Mouse (Mus musculus): ENCODE measurements around the gene Trp53bp2. TPM values are rescaled to one million over a fixed set of nuclear protein-coding genes. Genes with fewer than 3 reads are reported as not detected.

The Trp53bp2 gene
- total RNA-seq, 2 experiments from 2014 or later, result 9.1 to 10.7 TPM

GRCm38 (mm10) chr1:182406621-182407020 lies 2.4 kb upstream of the Trp53bp2 start:
- DNase-seq (ENCODE audit: low spot score), result no peak

DNA sequence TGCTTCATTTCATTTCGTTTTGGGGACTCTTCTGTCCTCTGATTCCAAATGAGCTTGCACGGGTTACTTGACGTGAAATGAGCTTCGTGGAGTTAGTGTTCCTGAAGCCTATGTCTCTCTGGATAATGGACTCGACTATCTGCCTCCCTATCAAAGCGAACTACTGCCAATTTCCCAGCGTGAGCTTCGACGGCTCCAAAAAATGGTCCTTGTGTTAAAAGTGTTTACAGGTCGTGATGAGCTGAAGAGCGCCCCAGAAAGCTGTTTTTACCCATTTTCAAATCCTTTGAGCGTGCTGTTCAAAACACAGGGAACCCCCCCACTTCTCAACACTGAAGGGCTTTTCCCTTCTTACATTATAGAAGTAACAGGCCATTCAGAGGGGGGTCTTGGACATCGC lies 729 bp upstream of the Trp53bp2 start:
- no peak for DNase-seq (ENCODE audit: low spot score)

- peak; percentile 36 for DNase-seq (ENCODE audit: low spot score)
Observed at GRCm38 (mm10) chr1:182409401-182410173, 615 bp downstream of the Trp53bp2 start.

DNA sequence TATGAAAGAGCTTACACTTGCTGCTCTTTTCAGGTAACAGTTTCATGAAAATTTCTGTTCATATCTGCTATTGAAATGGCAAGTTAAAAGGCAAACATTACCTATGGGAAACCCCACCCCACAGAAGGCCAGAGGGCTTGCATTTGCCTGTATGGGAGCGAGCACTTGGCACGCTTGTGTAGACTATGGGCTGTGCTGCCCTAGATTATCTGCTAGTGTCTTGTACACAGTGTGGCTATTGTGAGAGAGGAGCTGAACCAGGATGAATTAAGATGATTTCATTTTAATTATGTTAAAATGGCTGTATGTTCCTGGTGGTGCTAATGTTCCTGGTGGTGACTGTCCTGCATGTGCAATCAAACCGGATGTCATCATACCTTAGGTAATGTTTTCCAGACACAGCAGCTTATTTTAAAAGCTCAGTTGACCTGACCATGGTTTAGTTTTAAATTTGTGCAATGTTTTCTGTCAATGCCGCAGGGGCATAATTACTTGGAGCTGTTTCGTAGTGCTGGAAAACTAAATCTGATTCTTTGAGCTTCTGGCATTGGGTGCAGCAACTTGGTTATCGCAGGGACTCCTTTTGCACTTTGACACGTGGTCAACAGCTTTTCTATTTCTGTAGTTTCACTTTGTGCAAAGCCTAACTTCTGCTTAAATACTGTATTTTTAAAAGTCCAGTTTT lies 3.8 kb downstream of the Trp53bp2 start:
- DNase-seq (ENCODE audit: low spot score), result no peak

- peak; percentile 67 for DNase-seq (ENCODE audit: low spot score)
Observed at GRCm38 (mm10) chr1:182419481-182419880, 10.5 kb downstream of the Trp53bp2 start.

- no peak for DNase-seq (ENCODE audit: low spot score)
Observed at GRCm38 (mm10) chr1:182424274-182424673, 15.3 kb downstream of the Trp53bp2 start.

- DNase-seq (ENCODE audit: low spot score), result no peak
Observed at GRCm38 (mm10) chr1:182425176-182425575, 16.2 kb downstream of the Trp53bp2 start.

- peak; percentile 22 for DNase-seq (ENCODE audit: low spot score)
Observed at GRCm38 (mm10) chr1:182426444-182426843, 17.5 kb downstream of the Trp53bp2 start.

GRCm38 (mm10) chr1:182427426-182427825 lies 18.5 kb downstream of the Trp53bp2 start:
- peak; percentile 75 for DNase-seq (ENCODE audit: low spot score)

DNA sequence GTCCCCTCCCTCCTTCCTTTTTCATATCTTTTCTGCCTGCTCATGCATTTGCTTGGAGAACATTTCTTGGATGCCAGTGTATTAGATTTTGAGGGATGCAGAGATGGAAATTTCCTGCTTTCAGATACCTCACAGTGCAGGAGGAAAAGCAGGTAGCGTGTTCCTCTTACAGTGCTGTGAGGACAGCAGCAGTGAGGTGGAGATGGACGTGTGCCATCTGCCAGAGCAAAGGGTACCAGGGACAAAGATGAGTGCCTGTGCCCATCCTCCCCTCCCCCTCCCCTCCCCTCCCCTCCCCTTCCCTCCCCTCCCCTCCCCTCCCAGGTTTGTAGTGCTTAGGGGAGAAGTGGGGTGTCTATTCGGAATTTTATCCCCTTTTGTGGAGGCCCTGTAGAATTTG lies 20.9 kb downstream of the Trp53bp2 start:
- no peak for DNase-seq (ENCODE audit: low spot score)

DNA sequence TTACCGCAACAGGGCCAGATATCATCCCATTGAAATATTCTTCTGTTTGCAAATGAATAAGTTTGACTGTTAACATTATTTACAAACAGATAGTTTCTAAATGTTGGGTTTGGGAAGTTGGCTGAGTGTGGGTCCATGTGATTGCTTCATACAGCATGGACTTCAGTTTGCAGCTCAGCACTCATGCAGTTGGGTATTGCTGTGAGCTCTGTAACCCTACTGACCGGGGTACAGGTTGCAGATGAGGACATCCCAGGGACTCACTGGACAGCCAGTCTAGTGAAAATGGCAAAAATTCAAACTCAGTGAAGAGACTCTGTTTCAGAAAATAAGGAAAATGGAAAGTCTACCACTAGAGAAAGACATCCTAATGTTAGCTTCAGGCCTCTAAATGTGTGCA lies 21.7 kb downstream of the Trp53bp2 start:
- no peak for DNase-seq (ENCODE audit: low spot score)

DNA sequence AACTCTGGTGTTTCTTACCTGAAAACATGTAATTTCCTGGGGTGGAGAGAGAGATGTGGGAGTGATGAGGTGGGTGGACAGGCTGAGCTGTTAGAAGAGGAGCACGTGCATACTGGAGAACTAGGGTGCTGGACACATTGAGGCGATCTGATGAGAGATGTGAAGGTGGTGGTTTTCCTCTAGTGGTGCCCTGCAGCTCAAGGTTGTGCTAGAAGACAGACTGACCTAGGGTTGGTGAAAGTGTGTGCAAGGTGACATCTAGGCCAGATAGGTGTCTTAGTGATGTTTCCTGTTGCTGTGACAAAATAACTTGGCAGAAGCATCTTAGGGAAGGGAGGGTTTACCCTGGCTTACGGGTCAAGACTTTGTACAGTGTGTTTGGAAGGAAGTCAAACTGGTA lies 23.1 kb downstream of the Trp53bp2 start:
- no peak for DNase-seq (ENCODE audit: low spot score)

GRCm38 (mm10) chr1:182436746-182437145 lies 27.8 kb downstream of the Trp53bp2 start:
- no peak for DNase-seq (ENCODE audit: low spot score)

- DNase-seq (ENCODE audit: low spot score), result peak; percentile 89
Observed at GRCm38 (mm10) chr1:182439546-182440222, 30.7 kb downstream of the Trp53bp2 start.

GRCm38 (mm10) chr1:182441791-182442473 lies 33.0 kb downstream of the Trp53bp2 start:
- DNase-seq (ENCODE audit: low spot score), result no peak

DNA sequence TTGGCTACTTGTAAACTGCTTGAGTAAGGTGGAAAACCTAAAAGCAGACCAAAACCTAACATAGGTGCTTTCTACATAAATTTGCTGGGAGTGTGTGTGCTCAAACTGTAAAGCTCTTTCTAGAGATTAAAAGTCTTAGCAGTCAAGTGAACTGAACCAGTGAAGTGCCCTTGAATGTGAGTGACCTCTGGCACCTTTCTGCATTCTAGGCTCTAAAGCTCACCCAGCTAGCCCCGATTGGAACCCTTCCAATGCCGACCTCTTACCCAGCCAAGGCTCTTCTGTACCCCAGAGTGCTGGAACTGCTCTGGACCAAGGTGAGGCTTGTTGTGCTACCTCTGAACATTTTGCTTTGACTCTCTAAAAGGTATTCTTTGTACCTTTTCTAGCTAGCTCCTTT lies 35.1 kb downstream of the Trp53bp2 start:
- DNase-seq (ENCODE audit: low spot score), result no peak

GRCm38 (mm10) chr1:182448276-182449035 lies 39.5 kb downstream of the Trp53bp2 start:
- no peak for DNase-seq (ENCODE audit: low spot score)

- DNase-seq (ENCODE audit: low spot score), result no peak
Observed at GRCm38 (mm10) chr1:182452473-182452872, 43.5 kb downstream of the Trp53bp2 start.

DNA sequence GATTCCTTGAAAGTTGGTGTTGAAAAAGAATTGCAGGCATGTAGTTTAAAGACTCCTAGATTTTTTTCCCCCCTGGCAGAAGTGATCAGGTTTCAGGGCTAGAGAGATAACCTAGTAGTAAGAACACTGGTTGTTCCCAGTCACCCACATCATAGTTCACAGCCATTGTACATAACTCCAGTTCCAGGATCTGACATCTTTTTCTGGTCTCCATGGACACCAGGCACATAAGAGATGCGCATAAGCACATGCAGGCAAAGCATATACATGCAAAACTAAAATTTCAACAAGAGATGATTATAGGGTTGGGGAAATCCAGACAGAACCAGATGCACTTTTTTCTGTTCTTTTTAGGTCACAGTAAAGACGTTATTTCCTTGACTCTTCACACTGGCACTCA lies 46.1 kb downstream of the Trp53bp2 start:
- DNase-seq (ENCODE audit: low spot score), result no peak

GRCm38 (mm10) chr1:182458556-182458955 lies 49.6 kb downstream of the Trp53bp2 start:
- no peak for DNase-seq (ENCODE audit: low spot score)

GRCm38 (mm10) chr1:182459436-182459835 lies 50.5 kb downstream of the Trp53bp2 start:
- no peak for DNase-seq (ENCODE audit: low spot score)
